Mouse (Mus musculus) mature B cell (primary cell): ENCODE results near the gene Hat1.

ENCODE experiments used
- in situ Hi-C: fragments of 300-500 bp; cut with MboI; formaldehyde crosslinking; loops from 2 replicates; pipeline ENCODE4 v1.14.3; 2019

The Hat1 gene

GRCm38 (mm10) chr2:71376433-71376906 lies 12.3 kb upstream of the Hat1 start:
- in situ Hi-C loops, result no loop called here

- in situ Hi-C loops, result no loop called here
Measured at GRCm38 (mm10) chr2:71377426-71377825, 11.3 kb upstream of the Hat1 start.

GRCm38 (mm10) chr2:71381962-71382361 lies 6.8 kb upstream of the Hat1 start:
- in situ Hi-C loops, result no loop called here

GRCm38 (mm10) chr2:71383890-71384289 lies 4.9 kb upstream of the Hat1 start:
- in situ Hi-C loops, result no loop called here

- in situ Hi-C loops, result no loop called here
Measured at GRCm38 (mm10) chr2:71387766-71388165, 992 bp upstream of the Hat1 start.

GRCm38 (mm10) chr2:71389864-71390263 lies 1.1 kb downstream of the Hat1 start:
- in situ Hi-C loops, result no loop called here

- in situ Hi-C loops, result no loop called here
Measured at GRCm38 (mm10) chr2:71405613-71406012, 16.9 kb downstream of the Hat1 start.

- in situ Hi-C loops, result no loop called here
Measured at GRCm38 (mm10) chr2:71418760-71419280, 30.1 kb downstream of the Hat1 start.

- in situ Hi-C loops, result no loop called here
Measured at GRCm38 (mm10) chr2:71419408-71419807, 30.6 kb downstream of the Hat1 start.

- in situ Hi-C loops, result no loop called here
Measured at GRCm38 (mm10) chr2:71420895-71421425, 32.2 kb downstream of the Hat1 start.

- in situ Hi-C loops, result no loop called here
Measured at GRCm38 (mm10) chr2:71424545-71424944, 35.8 kb downstream of the Hat1 start.

- in situ Hi-C loops, result no loop called here
Measured at GRCm38 (mm10) chr2:71435440-71435839, 46.7 kb downstream of the Hat1 start.

GRCm38 (mm10) chr2:71443376-71443775 lies 54.6 kb downstream of the Hat1 start:
- in situ Hi-C loops, result no loop called here

GRCm38 (mm10) chr2:71445536-71446196 lies 56.9 kb downstream of the Hat1 start:
- in situ Hi-C loops, result no loop called here

GRCm38 (mm10) chr2:71449604-71450003 lies 60.8 kb downstream of the Hat1 start:
- in situ Hi-C loops, result no loop called here

- in situ Hi-C loops, result no loop called here
Measured at GRCm38 (mm10) chr2:71451761-71452160, 63.0 kb downstream of the Hat1 start.

GRCm38 (mm10) chr2:71453161-71453916 lies 64.6 kb downstream of the Hat1 start, which contains the start of gene Metap1d:
TSS of gene Metap1d (plus strand) at chr2:71453276.
- in situ Hi-C loops, result no loop called here

GRCm38 (mm10) chr2:71453917-71454260 lies 65.1 kb downstream of the Hat1 start:
- in situ Hi-C loops, result no loop called here

- in situ Hi-C loops, result no loop called here
Measured at GRCm38 (mm10) chr2:71458624-71459023, 69.9 kb downstream of the Hat1 start.

- in situ Hi-C loops, result no loop called here
Measured at GRCm38 (mm10) chr2:71459659-71460058, 70.9 kb downstream of the Hat1 start.

GRCm38 (mm10) chr2:71461139-71461538 lies 72.4 kb downstream of the Hat1 start:
- in situ Hi-C loops, result no loop called here

- in situ Hi-C loops, result no loop called here
Measured at GRCm38 (mm10) chr2:71461589-71461988, 72.8 kb downstream of the Hat1 start.

- in situ Hi-C loops, result no loop called here
Measured at GRCm38 (mm10) chr2:71462066-71462465, 73.3 kb downstream of the Hat1 start.
